In the genomic region with DNA sequence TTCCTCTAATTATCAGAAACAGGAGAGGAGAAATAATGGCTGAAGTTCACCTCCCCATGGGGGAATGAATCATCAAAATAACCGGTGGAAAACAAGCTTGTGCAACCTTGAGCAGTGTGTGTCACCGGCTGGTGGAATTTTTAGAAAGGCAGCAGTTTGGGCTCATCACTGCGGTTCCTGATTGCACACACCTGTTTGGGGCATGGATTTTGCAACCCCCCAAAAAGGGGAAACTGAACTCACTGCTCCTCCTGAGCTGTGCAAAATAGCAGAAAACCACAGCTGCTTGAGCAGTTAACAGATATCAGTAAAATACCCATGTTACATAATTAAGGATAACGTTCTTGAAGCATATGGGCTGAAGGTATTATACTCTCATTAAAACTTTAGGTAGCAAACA, we compare ENCODE assay signal across 13 mouse cellular contexts.
DNase-seq lines count a peak whose midpoint lies in the region; ATAC-seq and TF ChIP-seq lines count a peak whose summit lies in the region.
"Had no signal": no experiment of that assay in that cellular context is flagged by ENCODE, and none has a peak within 500 bp of the region (broad histone marks: within the 10 kb centered on the region; RNA-seq: fewer than 3 reads in every experiment).

No protein-coding gene starts in this region.

- H3K4me1 ChIP-seq in heart, embryonic 11.5 days (ENCODE audit: control insufficient read depth, insufficient read depth, low read length), result no peaks in the 10 kb centered on the region
- no peaks in the 10 kb centered on the region for H3K4me1 ChIP-seq in hindbrain, embryonic 12.5 days
- no peaks in the 10 kb centered on the region for H3K4me1 ChIP-seq in forebrain, embryonic 11.5 days (replicated peaks; ENCODE audit: control insufficient read depth, insufficient read depth, low read length)
- no peaks in the 10 kb centered on the region for H3K4me1 ChIP-seq in forebrain, embryonic 14.5 days (ENCODE audit: control insufficient read depth, insufficient read depth, low read length)
- H3K4me1 ChIP-seq: forebrain, embryonic 13.5 days; heart, embryonic 12.5 days; midbrain, embryonic 10.5 days had no signal

- peak; percentile 84 for ATAC-seq in Patski
- peak; percentile 88 to 94 for ATAC-seq in hematopoietic stem cell, adult 5-6 weeks (replicated peaks in 1 of 2; ENCODE audit: insufficient read depth in 1 of 2, low FRiP score in 2 of 2, low TSS enrichment in 1 of 2, low read depth in 1 of 2, poor library complexity in 2 of 2, severe bottlenecking in 2 of 2)
- ATAC-seq in heart, embryonic 11.5 days (replicated peaks; ENCODE audit: insufficient number of reproducible peaks, low FRiP score, low TSS enrichment), result no peak
- ATAC-seq in hindbrain, embryonic 12.5 days (ENCODE audit: low FRiP score), result no peak
- ATAC-seq in forebrain, embryonic 11.5 days (replicated peaks; ENCODE audit: low FRiP score), result no peak
- ATAC-seq in forebrain, embryonic 14.5 days, result no peak
- ATAC-seq: forebrain, embryonic 13.5 days; intestine, postnatal 0 days had no signal

- TF ChIP-seq CTCF in Patski (IDR thresholded peaks at IDR 0.05), result no peak

- CTCF ChIA-PET in Patski (lab: Charles Lee), result interaction anchor here (1.0 kb wide), 1 partner anchor 9 kb away, joined by 3 read pairs; no protein-coding TSS in a partner anchor

- POLR2A ChIA-PET in Patski (lab: Charles Lee), result no interaction called here

- no peaks in the 10 kb centered on the region for H3K36me3 ChIP-seq in heart, embryonic 11.5 days (ENCODE audit: control insufficient read depth, insufficient read depth, low read length)
- no peaks in the 10 kb centered on the region for H3K36me3 ChIP-seq in hindbrain, embryonic 12.5 days
- H3K36me3 ChIP-seq in forebrain, embryonic 11.5 days (ENCODE audit: control insufficient read depth, insufficient read depth, low read length), result no peaks in the 10 kb centered on the region
- H3K36me3 ChIP-seq in forebrain, embryonic 14.5 days (ENCODE audit: control insufficient read depth, insufficient read depth, low read length), result no peaks in the 10 kb centered on the region
- H3K36me3 ChIP-seq: heart, embryonic 12.5 days; midbrain, embryonic 10.5 days had no signal

- H3K27ac ChIP-seq in heart, embryonic 11.5 days (ENCODE audit: low read depth, low read length), result no peak overlapping the region
- no peak overlapping the region for H3K27ac ChIP-seq in hindbrain, embryonic 12.5 days
- no peak overlapping the region for H3K27ac ChIP-seq in forebrain, embryonic 11.5 days (ENCODE audit: low read depth, low read length)
- H3K27ac ChIP-seq in forebrain, embryonic 14.5 days (ENCODE audit: low read depth, low read length), result no peak overlapping the region
- H3K27ac ChIP-seq: forebrain, embryonic 13.5 days; midbrain, embryonic 10.5 days had no signal

- H3K27me3 ChIP-seq in Patski, result no peaks in the 10 kb centered on the region
- H3K27me3 ChIP-seq in heart, embryonic 11.5 days (ENCODE audit: control insufficient read depth, insufficient read depth, low read length), result no peaks in the 10 kb centered on the region
- no peaks in the 10 kb centered on the region for H3K27me3 ChIP-seq in hindbrain, embryonic 12.5 days
- H3K27me3 ChIP-seq in forebrain, embryonic 11.5 days (ENCODE audit: control insufficient read depth, insufficient read depth, low read length), result no peaks in the 10 kb centered on the region
- H3K27me3 ChIP-seq in forebrain, embryonic 14.5 days (replicated peaks; ENCODE audit: control insufficient read depth, insufficient read depth, low read length), result no peaks in the 10 kb centered on the region
- H3K27me3 ChIP-seq: forebrain, embryonic 13.5 days; heart, embryonic 12.5 days had no signal

- H3K9me3 ChIP-seq in heart, embryonic 11.5 days (replicated peaks; ENCODE audit: control insufficient read depth, low read length), result no peaks in the 10 kb centered on the region
- no peaks in the 10 kb centered on the region for H3K9me3 ChIP-seq in hindbrain, embryonic 12.5 days (replicated peaks)
- no peaks in the 10 kb centered on the region for H3K9me3 ChIP-seq in forebrain, embryonic 11.5 days (ENCODE audit: control insufficient read depth, low read length)
- no peaks in the 10 kb centered on the region for H3K9me3 ChIP-seq in forebrain, embryonic 14.5 days (replicated peaks; ENCODE audit: control insufficient read depth, low read length)
- H3K9me3 ChIP-seq: forebrain, embryonic 13.5 days; heart, embryonic 12.5 days; midbrain, embryonic 10.5 days had no signal

- DNase-seq in B cell, adult 2 months, result peak; percentile 64 to 68
- DNase-seq in Patski (ENCODE audit: low read depth, low spot score), result peak; percentile 50
- DNase-seq in monocyte, adult 2 months (ENCODE audit: low read depth in 1 of 2, low spot score in 2 of 2), result peak; percentile 75 to 87
- no peak for DNase-seq in forebrain, embryonic 11.5 days (ENCODE audit: low spot score)
- DNase-seq in forebrain, embryonic 14.5 days (ENCODE audit: low spot score), result no peak
- DNase-seq: cerebellum, adult 9-10 months had no signal

- WGBS in heart, embryonic 11.5 days (ENCODE audit: insufficient replicate concordance), result 74% methylated on average over 4 of the region's 4 CpGs
- WGBS in hindbrain, embryonic 12.5 days, result 76% methylated on average over 4 of the region's 4 CpGs
- 90% methylated on average over 4 of the region's 4 CpGs for WGBS in forebrain, embryonic 11.5 days
- WGBS in forebrain, embryonic 14.5 days, result 87% methylated on average over 4 of the region's 4 CpGs

- no peak overlapping the region for H3K4me3 ChIP-seq in heart, embryonic 11.5 days (ENCODE audit: low read depth, low read length)
- H3K4me3 ChIP-seq in hindbrain, embryonic 12.5 days, result no peak overlapping the region
- no peak overlapping the region for H3K4me3 ChIP-seq in forebrain, embryonic 11.5 days (ENCODE audit: low read depth, low read length)
- H3K4me3 ChIP-seq in forebrain, embryonic 14.5 days (ENCODE audit: low read depth, low read length), result no peak overlapping the region
- H3K4me3 ChIP-seq: forebrain, embryonic 13.5 days; heart, embryonic 12.5 days; midbrain, embryonic 10.5 days had no signal

- H3K4me2 ChIP-seq in heart, embryonic 11.5 days, result no peak overlapping the region
- no peak overlapping the region for H3K4me2 ChIP-seq in hindbrain, embryonic 12.5 days (replicated peaks)
- no peak overlapping the region for H3K4me2 ChIP-seq in forebrain, embryonic 11.5 days (ENCODE audit: low read depth, low read length, severe bottlenecking)
- H3K4me2 ChIP-seq in forebrain, embryonic 14.5 days (ENCODE audit: low read length), result no peak overlapping the region
- H3K4me2 ChIP-seq: forebrain, embryonic 13.5 days; heart, embryonic 12.5 days had no signal

- in situ Hi-C loops in Patski (cut with MboI; ENCODE audit: low pct_unique_long_range_greater_than_20kb), result no loop called here

- no peak overlapping the region for H3K9ac ChIP-seq in heart, embryonic 11.5 days (ENCODE audit: low read depth, low read length)
- H3K9ac ChIP-seq in hindbrain, embryonic 12.5 days, result no peak overlapping the region
- H3K9ac ChIP-seq in forebrain, embryonic 11.5 days (ENCODE audit: low read length), result no peak overlapping the region
- no peak overlapping the region for H3K9ac ChIP-seq in forebrain, embryonic 14.5 days (ENCODE audit: low read length)
- H3K9ac ChIP-seq: forebrain, embryonic 13.5 days; heart, embryonic 12.5 days had no signal

Comparison
In these comparisons a context has a peak if more than half of its experiments do, and no peak if none do; other contexts are left out.
1. DNase-seq: peak in B cell, adult 2 months (2 of 2), Patski (single experiment) and monocyte, adult 2 months (2 of 2); none in forebrain, embryonic 11.5 days (single experiment) and forebrain, embryonic 14.5 days (single experiment).
2. ATAC-seq: peak in Patski (single experiment) and hematopoietic stem cell, adult 5-6 weeks (2 of 2); none in heart, embryonic 11.5 days (single experiment), hindbrain, embryonic 12.5 days (single experiment), forebrain, embryonic 11.5 days (single experiment) and forebrain, embryonic 14.5 days (single experiment).